Mouse (Mus musculus) bone marrow, adult 2 months (tissue): ENCODE measurements at regions not wholly inside any gene's neighbourhood (a gene's known extent, or its start where the extent isn't known, plus 50 kb on each side); places are given as distances from the start of the nearest gene placed in this dataset.

Experiments
- H3K27ac ChIP-seq: fragments of 200-500 bp; 2 replicates; pipeline ENCODE4 v1.5.1; 2012; ENCODE audit warnings: low read depth, mild to moderate bottlenecking, control low read depth, inconsistent platforms, low read length; ENCODE audit not compliant: control insufficient read depth, poor library complexity, insufficient read depth
- H3K4me1 ChIP-seq: fragments of 200-500 bp; 2 replicates; pipeline ENCODE4 v1.6.1; 2011; ENCODE audit warnings: low read length; ENCODE audit not compliant: control insufficient read depth, insufficient read depth
- H3K4me3 ChIP-seq: fragments of 200-500 bp; replicated peaks from 2 replicates; pipeline ENCODE3; 2011; ENCODE audit warnings: mild to moderate bottlenecking, low read depth, low read length, control low read depth; ENCODE audit not compliant: control insufficient read depth
- CTCF ChIP-seq: fragments of 200-500 bp; IDR thresholded peaks from 2 replicates; pipeline ENCODE4 v1.5.1; 2011; ENCODE audit warnings: low read length, control low read depth; ENCODE audit not compliant: control insufficient read depth, insufficient read depth
- POLR2A ChIP-seq: fragments of 200-500 bp; IDR thresholded peaks from 2 replicates; pipeline ENCODE4 v1.6.1; 2011; ENCODE audit warnings: low read depth, mild to moderate bottlenecking, control low read depth, low read length, borderline replicate concordance; ENCODE audit not compliant: control insufficient read depth
- WGBS: fragments of 180-500 bp; shearing (Covaris S2); methylation state at CpG from one replicate; pipeline ENCODE4 v1.1.7; 2018; 5-methylcytosine and 5-hydroxymethylcytosine counted together

- H3K4me1 ChIP-seq = no peaks in the 10 kb centered on the region
- TF ChIP-seq CTCF (no peak), POLR2A (no peak)
- H3K4me3 ChIP-seq = no peak overlapping the region
- no peak overlapping the region for H3K27ac ChIP-seq
- WGBS = 86% methylated on average over 9 of the region's 9 CpGs
These were observed 462.8 kb upstream of the Cdh4 start for GRCm38 (mm10) chr2:178979451-178979850.

GRCm38 (mm10) chr2:178981736-178982502 is 460.3 kb upstream of the Cdh4 start:
- 43% methylated on average over 7 of the region's 7 CpGs for WGBS

GRCm38 (mm10) chr2:178983801-178984200 is 458.4 kb upstream of the Cdh4 start:
- no peaks in the 10 kb centered on the region for H3K4me1 ChIP-seq
- WGBS = 89% methylated on average over 8 of the region's 8 CpGs
- H3K4me3 ChIP-seq = no peak overlapping the region
- TF ChIP-seq POLR2A (no peak), CTCF (no peak)
- H3K27ac ChIP-seq = no peak overlapping the region

More at GRCm38 (mm10) chr2:178981736-178982502, 460.3 kb upstream of the Cdh4 start:
- no peaks in the 10 kb centered on the region for H3K4me1 ChIP-seq
- no peak overlapping the region for H3K27ac ChIP-seq
- no peak overlapping the region for H3K4me3 ChIP-seq
- TF ChIP-seq CTCF = no peak
- TF ChIP-seq POLR2A = no peak

GRCm38 (mm10) chr2:178987935-178988334 is 454.3 kb upstream of the Cdh4 start:
- TF ChIP-seq POLR2A = no peak
- TF ChIP-seq CTCF = no peak
- H3K27ac ChIP-seq = no peak overlapping the region
- no peak overlapping the region for H3K4me3 ChIP-seq
- 74% methylated on average over 10 of the region's 10 CpGs for WGBS
- H3K4me1 ChIP-seq = no peaks in the 10 kb centered on the region

- H3K4me3 ChIP-seq = no peak overlapping the region
- no peak for TF ChIP-seq CTCF
- TF ChIP-seq POLR2A = no peak
- no peaks in the 10 kb centered on the region for H3K4me1 ChIP-seq
- 80% methylated on average over 7 of the region's 7 CpGs for WGBS
- H3K27ac ChIP-seq = no peak overlapping the region
These were observed 452.9 kb upstream of the Cdh4 start for GRCm38 (mm10) chr2:178989291-178989690.

GRCm38 (mm10) chr2:178989784-178990183 is 452.4 kb upstream of the Cdh4 start:
- 61% methylated on average over 1 of the region's 1 CpGs for WGBS
- H3K27ac ChIP-seq = no peak overlapping the region
- no peak overlapping the region for H3K4me3 ChIP-seq
- TF ChIP-seq POLR2A (no peak), CTCF (no peak)
- H3K4me1 ChIP-seq = no peaks in the 10 kb centered on the region

- no peak for TF ChIP-seq POLR2A
- TF ChIP-seq CTCF = no peak
- Histone ChIP-seq H3K4me3 (no peak overlapping the region), H3K27ac (no peak overlapping the region), H3K4me1 (no peaks in the 10 kb centered on the region)
- 85% methylated on average over 4 of the region's 4 CpGs for WGBS
These were observed 451.3 kb upstream of the Cdh4 start for GRCm38 (mm10) chr2:178990959-178991358.

- H3K4me1 ChIP-seq = no peaks in the 10 kb centered on the region
- no peak; the same call in 1 of the 2 replicates for TF ChIP-seq CTCF
- TF ChIP-seq POLR2A = no peak
- WGBS = 66% methylated on average over 8 of the region's 8 CpGs
- H3K27ac ChIP-seq = no peak overlapping the region
- H3K4me3 ChIP-seq = no peak overlapping the region
These were observed 449.7 kb upstream of the Cdh4 start for GRCm38 (mm10) chr2:178992334-178993116.
